Mouse (Mus musculus): ENCODE data around the gene Bhlhe40. TPM values are rescaled to one million over a fixed set of nuclear protein-coding genes. Genes with fewer than 3 reads are reported as not detected.
A peak's percentile ranks its signal among the peaks of the same experiment; 100 is the strongest.

Bhlhe40 gene
- total and polyA plus RNA-seq, 3 experiments: 15.9 to 21.6 TPM; not detected in 1

DNA sequence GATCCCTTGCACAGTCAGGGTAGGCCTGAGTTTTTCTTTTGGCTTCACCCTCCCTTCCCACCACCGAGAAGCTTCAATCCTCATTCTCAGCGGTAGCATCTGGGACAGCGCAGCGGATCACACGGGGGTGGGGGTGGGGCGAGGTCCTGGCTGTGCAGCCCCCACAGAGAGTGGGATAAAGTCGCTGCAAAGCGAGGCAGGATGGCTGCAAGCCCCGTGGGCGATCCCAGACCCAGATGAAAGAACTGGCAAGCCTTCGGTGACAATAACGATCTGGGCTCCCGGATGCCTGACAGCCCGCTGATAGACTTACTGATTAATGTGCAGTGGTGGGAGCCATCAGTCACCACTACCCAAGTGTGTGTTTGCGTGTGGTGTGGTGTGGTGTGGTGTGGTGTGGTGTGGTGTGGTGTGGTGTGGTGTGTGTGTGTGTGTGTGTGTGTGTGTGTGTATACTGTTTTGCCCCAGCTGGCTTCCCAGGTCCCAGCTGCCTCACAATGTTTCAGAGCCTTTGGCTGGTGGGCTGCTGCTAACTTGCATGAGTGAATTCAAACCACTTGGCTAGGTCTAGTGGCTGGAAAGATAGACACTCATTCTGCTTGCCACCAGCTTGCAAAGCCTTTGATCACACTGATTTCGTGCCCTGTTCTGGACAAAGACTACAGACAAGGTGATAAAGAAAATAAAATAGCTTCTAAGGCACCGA is 40.4 kb downstream of the Bhlhe40 start:
- peak overlapping the region; percentile 49 for H3K9ac ChIP-seq (ENCODE audit: control insufficient read depth, low read depth, low read length, poor library complexity, severe bottlenecking)
- peak; percentile 39 for DNase-seq (ENCODE audit: low read depth, low spot score)
- no peaks in the 10 kb centered on the region; the same call in 1 of the 2 replicates for H3K79me2 ChIP-seq (ENCODE audit: control insufficient read depth, insufficient read depth, low read length, poor library complexity)
- no peaks in the 10 kb centered on the region for H3K9me3 ChIP-seq (replicated peaks; ENCODE audit: insufficient read depth, low read length)
- H3K27me3 ChIP-seq (ENCODE audit: control insufficient read depth in 1 of 2, insufficient read depth in 2 of 2, low read length in 2 of 2): no peaks in the 10 kb centered on the region
- peak overlapping the region in 1 of 2 experiments; percentile 4; a peak in 1 of 4 replicates for H3K4me3 ChIP-seq (ENCODE audit: control insufficient read depth in 1 of 2, insufficient read depth in 1 of 2, low read depth in 2 of 2, low read length in 2 of 2)
- TF ChIP-seq EP300 (IDR thresholded peaks at IDR 0.05; ENCODE audit: low read depth in 1 of 2, low read length in 2 of 2): peak in 1 of 2 experiments; percentile 69; a peak in 3 of 4 replicates
- TF ChIP-seq ZKSCAN1 (IDR thresholded peaks at IDR 0.05; ENCODE audit: low read depth, low read length): no peak
- TF ChIP-seq TCF12 (IDR thresholded peaks at IDR 0.05; ENCODE audit: low read depth, low read length): peak; percentile 61; the same call in 1 of the 2 replicates
- TF ChIP-seq TAL1 (IDR thresholded peaks at IDR 0.05; ENCODE audit: low read length): peak; percentile 20; the same call in 1 of the 2 replicates
- peaks cover 26 to 67% of the 10 kb centered on the region in 2 experiments for H3K4me1 ChIP-seq (ENCODE audit: control insufficient read depth in 1 of 2, insufficient read depth in 2 of 2, low read length in 2 of 2)
- H3K36me3 ChIP-seq (ENCODE audit: control insufficient read depth in 1 of 2, insufficient read depth in 2 of 2, low read length in 2 of 2): peaks cover 0 to 46% of the 10 kb centered on the region in 2 experiments; a peak in 2 of 4 replicates
- H3K27ac ChIP-seq (ENCODE audit: control insufficient read depth, low read depth, low read length): peak overlapping the region; percentile 62

DNA sequence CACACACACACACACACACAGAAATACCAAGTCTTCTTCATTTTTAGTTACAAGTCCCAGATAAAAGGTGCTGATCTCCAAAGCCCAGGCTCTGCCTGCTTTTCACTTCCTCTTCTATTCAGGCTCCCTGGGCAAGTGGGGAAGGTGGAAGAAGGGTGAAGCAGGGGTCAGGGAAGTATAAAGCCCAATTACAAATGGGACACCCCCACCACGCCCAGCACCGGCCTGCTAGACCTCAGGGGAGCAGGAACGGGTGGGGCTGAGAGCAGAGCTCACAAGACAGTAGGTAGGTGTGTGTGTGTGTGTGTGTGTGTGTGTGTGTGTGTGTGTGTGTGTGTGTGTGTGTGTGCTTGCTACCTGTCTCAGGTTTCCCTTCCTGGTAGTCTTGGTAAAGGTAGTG is 42.2 kb downstream of the Bhlhe40 start:
- Histone ChIP-seq H3K4me1 (ENCODE audit: control insufficient read depth in 1 of 2, insufficient read depth in 2 of 2, low read length in 2 of 2) (peaks cover 26 to 59% of the 10 kb centered on the region in 2 experiments), H3K36me3 (ENCODE audit: control insufficient read depth in 1 of 2, insufficient read depth in 2 of 2, low read length in 2 of 2) (peaks cover 0 to 39% of the 10 kb centered on the region in 2 experiments; a peak in 2 of 4 replicates), H3K27ac (ENCODE audit: control insufficient read depth, low read depth, low read length) (peak overlapping the region; percentile 15)

DNA sequence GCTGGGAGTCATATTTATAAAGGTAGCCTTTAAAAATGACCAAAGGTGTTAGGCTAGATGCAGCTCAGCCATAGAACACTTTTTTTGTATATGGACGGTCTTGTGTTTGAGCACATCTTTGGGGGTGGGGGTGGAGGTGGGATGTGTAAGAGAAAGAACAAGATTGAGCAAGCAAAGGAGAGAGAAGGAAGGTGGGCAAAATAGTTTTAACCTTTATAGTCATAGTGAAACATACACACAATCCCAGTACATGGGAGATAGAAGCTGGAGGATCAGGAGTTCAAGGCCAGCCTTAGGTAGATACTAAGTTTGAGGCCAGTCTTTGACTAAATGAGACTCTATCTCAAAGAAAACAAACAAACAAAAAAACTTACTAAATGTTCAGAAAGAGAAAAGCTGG is 42.7 kb downstream of the Bhlhe40 start:
- H3K27ac ChIP-seq (ENCODE audit: control insufficient read depth, low read depth, low read length): peak overlapping the region; percentile 31; the same call in 1 of the 2 replicates
- peaks cover 0 to 39% of the 10 kb centered on the region in 2 experiments; a peak in 2 of 4 replicates for H3K36me3 ChIP-seq (ENCODE audit: control insufficient read depth in 1 of 2, insufficient read depth in 2 of 2, low read length in 2 of 2)
- H3K79me2 ChIP-seq (ENCODE audit: control insufficient read depth, insufficient read depth, low read length, poor library complexity): no peaks in the 10 kb centered on the region; the same call in 1 of the 2 replicates
- peaks cover 26 to 59% of the 10 kb centered on the region in 2 experiments for H3K4me1 ChIP-seq (ENCODE audit: control insufficient read depth in 1 of 2, insufficient read depth in 2 of 2, low read length in 2 of 2)
- no peaks in the 10 kb centered on the region for H3K27me3 ChIP-seq (ENCODE audit: control insufficient read depth in 1 of 2, insufficient read depth in 2 of 2, low read length in 2 of 2)
- TF ChIP-seq RCOR1 (IDR thresholded peaks at IDR 0.05; ENCODE audit: low read depth, low read length) (no peak), NELFE (IDR thresholded peaks at IDR 0.05; ENCODE audit: low read depth, low read length) (no peak), CHD2 (IDR thresholded peaks at IDR 0.05; ENCODE audit: low read length) (no peak)
- H3K4me3 ChIP-seq (ENCODE audit: control insufficient read depth in 1 of 2, insufficient read depth in 1 of 2, low read depth in 2 of 2, low read length in 2 of 2): no peak overlapping the region
- H3K9me3 ChIP-seq (replicated peaks; ENCODE audit: insufficient read depth, low read length): no peaks in the 10 kb centered on the region
- no peak for DNase-seq (ENCODE audit: low read depth, low spot score)
- no peak overlapping the region for H3K9ac ChIP-seq (ENCODE audit: control insufficient read depth, low read depth, low read length, poor library complexity, severe bottlenecking)

More for the DNA sequence above, 42.2 kb downstream of the Bhlhe40 start:
- Histone ChIP-seq H3K79me2 (ENCODE audit: control insufficient read depth, insufficient read depth, low read length, poor library complexity) (no peaks in the 10 kb centered on the region; the same call in 1 of the 2 replicates), H3K9ac (ENCODE audit: control insufficient read depth, low read depth, low read length, poor library complexity, severe bottlenecking) (no peak overlapping the region; the same call in 1 of the 2 replicates), H3K9me3 (replicated peaks; ENCODE audit: insufficient read depth, low read length) (no peaks in the 10 kb centered on the region), H3K4me3 (ENCODE audit: control insufficient read depth in 1 of 2, insufficient read depth in 1 of 2, low read depth in 2 of 2, low read length in 2 of 2) (no peak overlapping the region), H3K27me3 (ENCODE audit: control insufficient read depth in 1 of 2, insufficient read depth in 2 of 2, low read length in 2 of 2) (no peaks in the 10 kb centered on the region)
- TF ChIP-seq SIN3A (IDR thresholded peaks at IDR 0.05; ENCODE audit: low read length) (peak; percentile 39; the same call in 1 of the 2 replicates), JUND (IDR thresholded peaks at IDR 0.05; ENCODE audit: low read depth, low read length) (no peak), GATA1 (IDR thresholded peaks at IDR 0.05; ENCODE audit: low read depth, low read length) (0 out of 2 replicates have a peak, but pooled peaks have one; percentile 39), MYC (IDR thresholded peaks at IDR 0.05; ENCODE audit: low read depth, low read length) (no peak), ETS1 (IDR thresholded peaks at IDR 0.05; ENCODE audit: low read depth, low read length) (peak; percentile 58), MXI1 (IDR thresholded peaks at IDR 0.05; ENCODE audit: low read depth, low read length) (peak; percentile 30; the same call in 1 of the 2 replicates), BHLHE40 (IDR thresholded peaks at IDR 0.05; ENCODE audit: borderline replicate concordance, low read depth, low read length) (no peak), EP300 (IDR thresholded peaks at IDR 0.05; ENCODE audit: low read depth in 1 of 2, low read length in 2 of 2) (peak; percentile 63 to 73; a peak in 3 of 4 replicates), TAL1 (IDR thresholded peaks at IDR 0.05; ENCODE audit: low read length) (peak; percentile 28; the same call in 1 of the 2 replicates), MEF2A (IDR thresholded peaks at IDR 0.05; ENCODE audit: extremely low read depth, insufficient replicate concordance, low read depth, low read length, poor library complexity, severe bottlenecking) (peak; percentile 64; the same call in 1 of the 2 replicates), HCFC1 (IDR thresholded peaks at IDR 0.05; ENCODE audit: low read depth, low read length) (no peak), TCF12 (IDR thresholded peaks at IDR 0.05; ENCODE audit: low read depth, low read length) (peak; percentile 59)
- peak; percentile 76 for DNase-seq (ENCODE audit: low read depth, low spot score)
